Mouse (Mus musculus) large intestine, adult 2 months (tissue): ENCODE results near the gene Ubap2l. TPM values are rescaled to one million over a fixed set of nuclear protein-coding genes. Genes with fewer than 3 reads are reported as not detected.

Source experiments
- DNase-seq: peaks from one replicate; pipeline ENCODE4 v3.0.0-alpha.2; 2012; ENCODE audit warnings: low read depth, low spot score
- WGBS: fragments of 180-500 bp; shearing (Covaris S2); methylation state at CpG from one replicate; pipeline ENCODE4 v1.1.7; 2018; 5-methylcytosine and 5-hydroxymethylcytosine counted together
- polyA plus RNA-seq: library from polyadenylated mRNA; depleted of rRNA; stranded (reverse); fragments of >200 nt; gene quantifications from 2 replicates; pipeline ENCODE4 v1.2.3, GENCODE M21; 2012

Ubap2l gene
- polyA plus RNA-seq, 1 experiment, result 51.4 TPM

GRCm38 (mm10) chr3:90072294-90072693, 19.9 kb upstream of the Ubap2l start, which contains the start of gene Tpm3:
Gene Tpm3 (plus strand): TSS chr3:90072649.
- 61% methylated on average over 4 of the region's 4 CpGs for WGBS
- DNase-seq, result no peak

DNA sequence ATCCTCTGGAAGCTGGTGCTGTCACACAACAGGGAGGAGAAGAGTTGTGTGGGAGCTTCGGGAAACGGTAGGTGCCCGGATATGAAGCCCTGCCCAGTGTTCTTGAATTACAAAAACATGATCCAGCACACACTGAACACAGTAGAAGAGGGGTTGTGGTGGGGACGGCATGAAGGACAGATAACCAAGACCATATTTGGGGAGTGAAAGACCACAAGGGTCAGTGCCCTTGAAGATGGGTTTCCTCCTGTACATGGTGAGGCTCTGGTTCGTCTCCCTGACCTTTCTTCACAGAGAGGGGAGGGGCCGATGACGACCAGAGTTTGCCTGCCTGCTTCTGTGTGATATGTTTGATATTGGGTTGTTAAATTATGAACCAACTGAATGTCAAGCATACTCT, 17.3 kb upstream of the Ubap2l start:
- DNase-seq, result no peak
- 58% methylated on average over 7 of the region's 7 CpGs for whole genome bisulfite sequencing

- DNase-seq, result no peak
- 78% methylated on average over 4 of the region's 4 CpGs for WGBS
Observed at GRCm38 (mm10) chr3:90067851-90068250, 15.4 kb upstream of the Ubap2l start.

- DNase-seq, result no peak
- 27% methylated on average over 3 of the region's 3 CpGs for whole genome bisulfite sequencing
Observed at GRCm38 (mm10) chr3:90065553-90065952, 13.1 kb upstream of the Ubap2l start.

DNA sequence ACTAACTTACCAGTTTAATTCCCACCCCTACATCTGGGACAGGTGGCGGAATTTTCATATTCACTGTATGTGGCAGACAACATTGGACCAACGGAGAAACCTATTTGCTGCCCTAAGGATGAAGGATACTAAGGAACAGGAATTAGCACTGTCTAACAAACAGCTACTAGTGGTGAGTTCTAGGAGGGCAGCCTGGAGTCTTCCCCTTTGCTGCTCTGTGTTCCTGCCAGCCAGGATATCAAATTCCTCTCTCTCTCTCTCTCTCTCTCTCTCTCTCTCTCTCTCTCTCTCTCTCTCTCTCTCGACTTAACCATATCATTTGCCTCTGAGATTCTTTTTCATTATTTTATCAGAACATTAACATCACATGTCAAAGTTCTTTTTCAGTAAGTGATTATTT, 12.0 kb upstream of the Ubap2l start:
- WGBS, result 79% methylated on average over 3 of the region's 3 CpGs
- no peak for DNase-seq

- no peak for DNase-seq
- WGBS, result 55% methylated on average over 2 of the region's 2 CpGs
Observed at GRCm38 (mm10) chr3:90062539-90062938, 10.1 kb upstream of the Ubap2l start.

GRCm38 (mm10) chr3:90061549-90061948, 9.1 kb upstream of the Ubap2l start:
- WGBS, result 83% methylated on average over 6 of the region's 6 CpGs
- no peak for DNase-seq

GRCm38 (mm10) chr3:90051441-90052350, 732 bp downstream of the Ubap2l start, which contains the start of gene 4933434E20Rik:
Gene 4933434E20Rik (plus strand): TSS chr3:90051636.
- DNase-seq, result no peak
- WGBS, result under 1% methylated on average over 43 of the region's 43 CpGs

GRCm38 (mm10) chr3:90049691-90050090, 2.7 kb downstream of the Ubap2l start:
- DNase-seq, result no peak
- WGBS, result 37% methylated on average over 3 of the region's 3 CpGs

- 87% methylated on average over 1 of the region's 1 CpGs for WGBS
- DNase-seq, result no peak
Observed at GRCm38 (mm10) chr3:90036263-90036662, 16.2 kb downstream of the Ubap2l start.

DNA sequence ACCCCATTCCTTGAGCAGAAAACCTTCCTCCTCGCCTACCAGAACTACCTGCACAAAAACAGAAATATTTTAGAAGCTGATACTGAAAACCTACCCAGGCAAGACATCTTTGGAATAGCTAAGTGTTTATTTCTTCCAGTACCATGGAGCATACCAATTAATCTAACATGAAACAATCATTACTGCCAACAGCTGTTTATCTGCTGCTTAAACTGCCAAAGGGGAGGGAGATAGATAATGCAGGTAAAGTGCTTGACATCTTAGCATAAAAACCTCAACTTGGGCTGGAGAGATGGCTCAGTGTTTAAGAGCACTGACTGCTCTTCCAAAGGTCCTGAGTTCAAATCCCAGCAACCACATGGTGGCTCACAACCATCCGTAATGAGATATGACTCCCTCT, 17.8 kb downstream of the Ubap2l start:
- 92% methylated on average over 2 of the region's 2 CpGs for WGBS
- no peak for DNase-seq

GRCm38 (mm10) chr3:90016626-90017025, 35.8 kb downstream of the Ubap2l start:
- WGBS, result 90% methylated on average over 4 of the region's 4 CpGs
- no peak for DNase-seq

- DNase-seq, result no peak
- 73% methylated on average over 2 of the region's 2 CpGs for WGBS
Observed at GRCm38 (mm10) chr3:90010291-90010690, 42.1 kb downstream of the Ubap2l start.

DNA sequence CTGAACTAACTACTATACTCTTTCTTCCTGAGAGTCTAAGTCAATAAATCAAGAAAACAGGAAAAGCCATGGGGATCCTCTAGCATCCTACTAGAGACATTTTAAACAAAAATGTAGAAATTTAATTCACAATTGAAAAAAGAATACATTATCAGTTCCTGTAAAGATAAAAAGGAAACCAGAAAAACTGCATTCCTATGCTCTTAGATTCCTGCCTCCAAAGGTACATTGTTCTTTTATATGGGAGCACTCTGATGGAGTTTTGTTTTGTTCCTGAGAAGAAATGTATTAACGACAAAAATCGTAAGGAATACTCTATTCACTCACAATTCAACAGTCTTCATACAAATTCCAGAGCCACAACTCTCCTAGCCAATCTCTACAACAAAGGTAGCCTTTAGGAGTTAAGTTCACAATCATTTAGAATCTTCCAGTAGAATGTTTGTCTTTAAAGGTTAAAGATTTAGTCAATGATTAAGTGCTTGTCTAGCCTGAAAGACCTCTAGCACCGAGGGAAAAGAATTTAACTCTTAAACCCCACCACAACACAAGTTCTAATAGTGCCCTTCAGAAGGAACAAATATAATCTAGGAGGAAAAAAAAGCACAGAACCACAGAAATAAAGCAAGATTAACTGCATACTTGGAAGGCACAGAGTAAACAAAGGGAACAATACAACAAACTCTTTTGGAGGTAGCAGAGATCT, 48.2 kb downstream of the Ubap2l start:
- WGBS, result 24% methylated on average over 3 of the region's 3 CpGs
- no peak for DNase-seq

DNA sequence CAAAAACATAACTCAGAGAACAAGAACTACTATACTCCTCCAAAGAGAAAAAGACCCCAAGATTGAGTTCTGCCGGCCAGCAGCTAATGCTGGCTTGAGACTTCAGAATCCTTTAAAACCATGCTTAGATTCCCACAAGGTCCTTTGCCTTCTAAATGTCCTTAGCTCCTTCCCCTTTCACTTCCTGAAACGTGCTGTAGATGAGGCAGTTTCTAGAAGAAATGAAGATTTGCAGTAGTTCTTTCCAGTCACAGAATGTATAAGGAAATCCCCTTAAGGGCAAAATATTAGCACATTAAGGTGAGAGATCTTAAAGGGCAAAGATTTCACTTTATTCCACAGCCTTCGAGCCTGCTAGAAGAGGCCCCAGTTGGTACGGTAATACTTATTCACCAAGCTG, 52.6 kb downstream of the Ubap2l start:
- DNase-seq, result no peak
- 77% methylated on average over 4 of the region's 4 CpGs for WGBS

DNA sequence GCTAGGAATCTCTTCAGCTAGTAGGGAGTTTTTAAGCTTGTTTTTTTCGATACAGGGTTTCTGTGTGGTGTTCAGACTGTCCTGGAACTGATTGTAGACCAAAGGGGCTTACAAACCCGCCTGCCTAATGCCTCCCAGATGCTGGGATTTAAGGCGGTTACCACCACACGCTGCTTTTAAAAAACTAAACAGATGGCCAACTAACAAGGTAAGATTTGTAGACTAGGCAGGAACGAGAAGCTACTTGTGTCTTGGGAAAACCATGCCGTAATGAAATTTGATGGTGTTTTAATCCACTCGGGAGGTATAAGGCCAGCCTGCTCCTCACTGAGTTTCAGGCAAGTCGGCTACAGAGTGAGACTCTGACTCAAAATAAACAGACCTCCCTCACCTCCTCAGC, 53.3 kb downstream of the Ubap2l start:
- DNase-seq, result no peak
- WGBS, result 8% methylated on average over 8 of the region's 8 CpGs

DNA sequence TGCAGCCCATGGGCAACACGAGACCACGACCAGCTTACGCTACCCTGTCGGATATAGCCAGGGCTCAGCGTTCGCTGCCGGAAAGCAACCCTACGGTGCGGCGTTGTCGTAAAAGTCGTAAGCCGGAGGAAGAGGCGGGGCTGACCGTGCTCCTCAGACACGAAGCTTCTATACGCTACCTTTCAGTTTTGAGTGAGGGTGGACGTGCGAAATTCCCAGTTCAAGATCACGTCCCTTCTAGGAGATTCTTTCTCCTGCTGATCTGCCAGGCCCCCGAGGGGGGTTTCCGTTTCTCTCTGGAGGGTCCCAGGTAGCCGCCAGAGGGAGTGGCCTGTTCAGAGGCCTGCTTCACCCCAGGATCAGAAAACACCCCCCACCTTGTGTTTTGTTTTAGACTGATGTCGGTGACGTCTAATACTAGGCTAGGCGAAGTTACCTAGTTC, 53.8 kb downstream of the Ubap2l start, which contains the start of gene Hax1:
Hax1 (minus strand) TSS at position 169 of the 443 bp plus-strand sequence.
- WGBS, result under 1% methylated on average over 26 of the region's 26 CpGs
- DNase-seq, result peak; percentile 76

GRCm38 (mm10) chr3:89997791-89998495, 54.5 kb downstream of the Ubap2l start:
- 9% methylated on average over 23 of the region's 23 CpGs for WGBS
- DNase-seq, result no peak

GRCm38 (mm10) chr3:89994807-89995515, 57.5 kb downstream of the Ubap2l start:
- 84% methylated on average over 5 of the region's 5 CpGs for WGBS
- no peak for DNase-seq
